Mouse (Mus musculus) G1E (cell line): Measurements from ENCODE around the gene Pgf.

ENCODE experiments used
- CTCF ChIP-seq: IDR thresholded peaks from 2 replicates; pipeline ENCODE4 v1.5.1; 2012; ENCODE audit warnings: low read depth, low read length, inconsistent platforms, mixed read lengths
- GATA1 ChIP-seq: IDR thresholded peaks from 2 replicates; pipeline ENCODE4 v1.6.1; 2012; ENCODE audit warnings: borderline replicate concordance, low read length, inconsistent platforms, mixed read lengths
- POLR2AphosphoS5 ChIP-seq: IDR thresholded peaks from 2 replicates; pipeline ENCODE4 v1.6.1; 2012; ENCODE audit warnings: low read depth, low read length, inconsistent platforms; ENCODE audit not compliant: insufficient replicate concordance

- TF ChIP-seq CTCF (no peak), GATA1 (no peak), POLR2AphosphoS5 (no peak)
Measured at GRCm38 (mm10) chr12:85144821-85145220, 32.8 kb downstream of the Pgf start.
